Comparison of ENCODE assay signal across 8 mouse cellular contexts in genomic region chr16:17721822-17722460, GRCm38 (mm10). TPM values are rescaled to one million over a fixed set of nuclear protein-coding genes. Genes with fewer than 3 reads are reported as not detected.
A peak's percentile ranks its signal among the peaks of the same experiment; 100 is the strongest.
DNase-seq lines count a peak whose midpoint lies in the region; ATAC-seq and TF ChIP-seq lines count a peak whose summit lies in the region.

No protein-coding gene starts in this region.

- H3K4me2 ChIP-seq in hindbrain, postnatal 0 days (ENCODE audit: low read depth, low read length), result peak overlapping the region; percentile 88
- peak overlapping the region; percentile 88 for H3K4me2 ChIP-seq in neural tube, embryonic 12.5 days (replicated peaks)

- H3K4me1 ChIP-seq in heart, embryonic 10.5 days, result peaks cover 25% of the 10 kb centered on the region
- peaks cover 12% of the 10 kb centered on the region for H3K4me1 ChIP-seq in hindbrain, postnatal 0 days (ENCODE audit: insufficient read depth, low read length)
- H3K4me1 ChIP-seq in neural tube, embryonic 12.5 days, result peaks cover 16% of the 10 kb centered on the region

- peak overlapping the region; percentile 91 for H3K27ac ChIP-seq in heart, embryonic 10.5 days
- H3K27ac ChIP-seq in hindbrain, postnatal 0 days, result peak overlapping the region; percentile 84
- peak overlapping the region; percentile 77; the same call in 1 of the 2 replicates for H3K27ac ChIP-seq in neural tube, embryonic 12.5 days

- no peaks in the 10 kb centered on the region for H3K36me3 ChIP-seq in heart, embryonic 10.5 days
- no peaks in the 10 kb centered on the region for H3K36me3 ChIP-seq in hindbrain, postnatal 0 days (ENCODE audit: insufficient read depth, low read length)
- no peaks in the 10 kb centered on the region for H3K36me3 ChIP-seq in neural tube, embryonic 12.5 days

- WGBS in heart, embryonic 10.5 days, result 4% methylated on average over 10 of the region's 10 CpGs
- WGBS in hindbrain, postnatal 0 days, result 8% methylated on average over 10 of the region's 10 CpGs
- 8% methylated on average over 10 of the region's 10 CpGs for WGBS in neural tube, embryonic 12.5 days

- intact Hi-C loops in heart, postnatal 14 days (cut with DNase I), result no loop called here

- ATAC-seq in hindbrain, postnatal 0 days, result no peak
- ATAC-seq in neural tube, embryonic 12.5 days (ENCODE audit: low FRiP score, low read depth), result 0 out of 2 replicates have a peak, but pooled peaks have one; percentile 24
- ATAC-seq in monocyte, adult 5-6 weeks (replicated peaks; ENCODE audit: insufficient number of reproducible peaks, low FRiP score, low TSS enrichment, poor library complexity, severe bottlenecking), result no peak

- H3K4me3 ChIP-seq in heart, embryonic 10.5 days, result peak overlapping the region; percentile 85
- peak overlapping the region; percentile 89 for H3K4me3 ChIP-seq in hindbrain, postnatal 0 days (ENCODE audit: low read length)
- peak overlapping the region; percentile 92 for H3K4me3 ChIP-seq in neural tube, embryonic 12.5 days

- no peaks in the 10 kb centered on the region for H3K9me3 ChIP-seq in heart, embryonic 10.5 days
- H3K9me3 ChIP-seq in hindbrain, postnatal 0 days (ENCODE audit: low read length), result no peaks in the 10 kb centered on the region
- no peaks in the 10 kb centered on the region for H3K9me3 ChIP-seq in neural tube, embryonic 12.5 days

- TF ChIP-seq CTCF in hindbrain, postnatal 0 days (IDR thresholded peaks at IDR 0.05; ENCODE audit: low read depth), result no peak

- H3K27me3 ChIP-seq in heart, embryonic 10.5 days (ENCODE audit: insufficient read depth, poor library complexity, severe bottlenecking), result no peaks in the 10 kb centered on the region
- no peaks in the 10 kb centered on the region for H3K27me3 ChIP-seq in hindbrain, postnatal 0 days (ENCODE audit: insufficient read depth, low read length)
- H3K27me3 ChIP-seq in neural tube, embryonic 12.5 days (replicated peaks), result no peaks in the 10 kb centered on the region

- peak overlapping the region; percentile 79 for H3K9ac ChIP-seq in hindbrain, postnatal 0 days (replicated peaks; ENCODE audit: low read length)
- H3K9ac ChIP-seq in neural tube, embryonic 12.5 days, result peak overlapping the region; percentile 94

- no peak for DNase-seq in heart, embryonic 10.5 days (ENCODE audit: low spot score)
- no peak for DNase-seq in heart, postnatal 14 days
- peak; percentile 18 to 41 for DNase-seq in right cerebral cortex, adult 2 months (ENCODE audit: low spot score in 2 of 2)
- DNase-seq in right cerebral cortex, postnatal 4 days, result no peak
- peak; percentile 4 for DNase-seq in hindbrain, postnatal 0 days (ENCODE audit: low spot score)
- DNase-seq in ovary, adult 18-20 months (ENCODE audit: low spot score), result no peak

RNA-seq across cellular contexts. Expression of gene Med15, which starts 10.8 kb away (rescaled TPM):
- polyA plus RNA-seq in heart, embryonic 10.5 days (2016; fragmentation: Nextera tagmentation; extraction: Ambion mirVana), result 45.4 and 48.0 TPM in 2 replicates
- 10 to 100 TPM; 31.6 to 32.4 TPM for total RNA-seq in heart, postnatal 14 days (2021)
- total RNA-seq in hindbrain, postnatal 0 days (2014; rRNA removed), result 47.5 and 66.1 TPM in 2 replicates
- polyA plus RNA-seq in hindbrain, postnatal 0 days (2015; fragmentation: Nextera tagmentation; extraction: Ambion mirVana), result 33.8 and 39.2 TPM in 2 replicates
- polyA plus RNA-seq in neural tube, embryonic 12.5 days (2016; fragmentation: Nextera tagmentation; extraction: Ambion mirVana), result 46.7 and 50.3 TPM in 2 replicates
- total RNA-seq in monocyte, adult 5-6 weeks (2017), result 55.5 to 92.1 TPM (median 65.8 TPM) in 3 replicates

RNA-seq across cellular contexts. Expression of gene Klhl22, which starts 37.5 kb away (rescaled TPM):
- polyA plus RNA-seq in heart, embryonic 10.5 days (2016; fragmentation: Nextera tagmentation; extraction: Ambion mirVana), result 47.2 and 55.4 TPM in 2 replicates
- total RNA-seq in heart, postnatal 14 days (2021), result 10 to 100 TPM; 18.2 to 21.7 TPM
- total RNA-seq in hindbrain, postnatal 0 days (2014; rRNA removed), result 176 and 190 TPM in 2 replicates
- polyA plus RNA-seq in hindbrain, postnatal 0 days (2015; fragmentation: Nextera tagmentation; extraction: Ambion mirVana), result 69.6 and 80.5 TPM in 2 replicates
- polyA plus RNA-seq in neural tube, embryonic 12.5 days (2016; fragmentation: Nextera tagmentation; extraction: Ambion mirVana), result 63.6 and 66.6 TPM in 2 replicates
- total RNA-seq in monocyte, adult 5-6 weeks (2017), result 5.0 to 8.2 TPM (median 6.7 TPM) in 3 replicates

Comparison
In these comparisons a context has a peak if more than half of its experiments do, and no peak if none do; other contexts are left out.
1. DNase-seq: peak in right cerebral cortex, adult 2 months (2 of 2) and hindbrain, postnatal 0 days (single experiment); none in heart, embryonic 10.5 days (single experiment), heart, postnatal 14 days (0 of 2), right cerebral cortex, postnatal 4 days (single experiment) and ovary, adult 18-20 months (single experiment).
2. Peak in every context shown above with its lines, with median percentiles within 50 percentile points of each other: H3K27ac ChIP-seq and H3K4me3 ChIP-seq.